Mouse (Mus musculus) liver, embryonic 14.5 days (tissue): ENCODE data around the gene Fam205a1.

Experiments
- CTCF ChIP-seq: IDR thresholded peaks from 2 replicates; pipeline ENCODE4 v1.5.1; 2016; ENCODE audit warnings: antibody characterized with exemption, low read depth, control low read depth
- EP300 ChIP-seq: IDR thresholded peaks from 2 replicates; pipeline ENCODE4 v1.6.1; 2016; ENCODE audit warnings: antibody characterized with exemption, low read depth

DNA sequence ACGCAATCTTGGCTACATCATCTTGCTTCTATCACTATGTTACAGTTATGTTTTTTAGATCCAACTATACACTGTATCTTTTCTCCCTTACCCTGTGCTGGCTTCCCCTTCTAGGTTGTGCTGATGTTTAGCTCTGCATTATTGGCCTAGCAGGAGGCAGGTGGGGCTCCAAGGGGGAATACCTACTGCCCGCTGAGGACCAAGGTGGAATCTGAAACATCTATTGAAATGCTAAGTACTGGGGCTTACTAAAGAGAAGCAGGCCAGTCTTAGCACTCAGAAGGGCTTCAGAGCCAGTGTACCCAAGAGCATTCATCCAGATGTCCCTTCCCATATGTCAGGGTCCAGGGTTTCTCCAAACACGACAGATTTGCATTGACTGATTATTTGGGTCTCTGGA is 45.2 kb upstream of the Fam205a1 start:
- no peak for TF ChIP-seq CTCF
- no peak for TF ChIP-seq EP300
